Mouse (Mus musculus) embryonic fibroblast, embryonic 13.5 days (primary cell): ENCODE results near the gene St6galnac5.

Experiments used
- CTCF ChIP-seq: IDR thresholded peaks from 2 replicates; pipeline ENCODE4 v1.5.1; 2011; ENCODE audit warnings: mild to moderate bottlenecking, control low read depth, low read length, moderate library complexity, borderline replicate concordance; ENCODE audit not compliant: insufficient read depth
- POLR2A ChIP-seq: IDR thresholded peaks from 2 replicates; pipeline ENCODE4 v1.6.1; 2011; ENCODE audit warnings: low read depth, mild to moderate bottlenecking, control low read depth, low read length, moderate library complexity

DNA sequence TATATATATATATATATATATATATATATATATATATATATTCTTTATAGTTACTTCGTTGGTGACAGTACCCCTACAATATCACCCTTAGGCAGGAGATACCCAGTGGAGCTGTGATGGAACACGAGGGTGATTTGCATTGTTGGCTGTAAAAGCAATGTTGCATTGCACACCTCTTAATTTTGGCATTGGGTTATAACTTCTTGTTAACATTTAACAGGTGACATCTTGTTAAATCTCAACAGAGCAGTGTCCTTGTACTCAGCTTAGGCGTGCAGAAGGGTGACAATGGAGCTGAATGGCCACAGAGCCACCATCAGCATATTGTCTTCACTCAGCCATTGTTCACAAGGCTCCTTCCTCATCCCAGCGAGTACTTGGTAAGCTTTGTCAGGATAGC lies 185.8 kb downstream of the St6galnac5 start:
- TF ChIP-seq CTCF (no peak), POLR2A (no peak)
